Mouse (Mus musculus): ENCODE data around the gene Slc27a2. TPM values are rescaled to one million over a fixed set of nuclear protein-coding genes. Genes with fewer than 3 reads are reported as not detected.

Slc27a2 gene
- polyA plus RNA-seq, 2 experiments = 0.29 to 0.94 TPM

DNA sequence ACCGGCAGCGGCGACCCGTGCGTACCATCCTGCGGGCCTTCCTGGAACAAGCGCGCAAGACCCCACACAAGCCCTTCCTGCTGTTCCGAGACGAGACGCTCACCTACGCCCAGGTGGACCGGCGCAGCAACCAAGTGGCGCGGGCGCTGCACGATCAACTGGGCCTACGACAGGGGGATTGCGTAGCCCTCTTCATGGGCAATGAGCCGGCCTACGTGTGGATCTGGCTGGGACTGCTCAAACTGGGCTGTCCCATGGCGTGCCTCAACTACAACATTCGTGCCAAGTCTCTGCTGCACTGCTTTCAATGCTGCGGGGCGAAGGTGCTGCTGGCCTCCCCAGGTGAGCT, 1.1 kb downstream of the Slc27a2 start:
- 2% methylated on average over 26 of the region's 26 CpGs for WGBS
- DNase-seq (ENCODE audit: low spot score) = no peak
- Histone ChIP-seq H3K27me3 (ENCODE audit: control insufficient read depth, insufficient read depth, low read length) (peaks cover 49% of the 10 kb centered on the region), H3K9ac (ENCODE audit: low read depth, low read length, severe bottlenecking) (peak overlapping the region; percentile 48), H3K27ac (replicated peaks; ENCODE audit: low read depth, low read length) (no peak overlapping the region), H3K9me3 (ENCODE audit: control insufficient read depth, low read length) (no peaks in the 10 kb centered on the region), H3K4me1 (ENCODE audit: control insufficient read depth, insufficient read depth, low read length) (peaks cover 8% of the 10 kb centered on the region; the same call in 1 of the 2 replicates), H3K36me3 (ENCODE audit: control insufficient read depth, insufficient read depth, low read length) (no peaks in the 10 kb centered on the region), H3K4me3 (replicated peaks; ENCODE audit: low read length) (peak overlapping the region; percentile 55), H3K4me2 (replicated peaks; ENCODE audit: low read depth, low read length, severe bottlenecking) (peak overlapping the region; percentile 97)
- ATAC-seq (ENCODE audit: low FRiP score, low read depth) = no peak
- no peak for TF ChIP-seq POLR2A (IDR thresholded peaks at IDR 0.05; ENCODE audit: borderline replicate concordance, extremely low read depth, insufficient read depth, insufficient read length)

DNA sequence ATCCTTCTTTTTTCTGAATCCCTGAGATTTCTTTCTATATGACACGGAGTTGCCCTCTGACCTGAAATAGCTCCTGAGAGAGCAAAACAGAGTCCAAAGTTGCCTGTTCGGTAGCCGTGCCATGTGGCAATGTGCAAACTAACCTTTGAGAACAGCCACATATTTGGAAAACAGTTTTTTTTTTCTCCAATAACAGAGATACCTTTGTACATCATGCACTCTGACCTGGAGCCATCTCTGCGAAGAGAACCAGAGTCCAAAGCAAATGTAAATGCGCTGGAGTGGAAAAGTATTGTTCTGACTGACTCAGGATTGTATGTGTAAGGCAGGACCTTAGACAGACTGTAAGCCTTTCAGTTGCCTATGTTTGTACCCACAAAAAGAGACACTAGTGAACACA, 3.3 kb downstream of the Slc27a2 start:
- H3K9ac ChIP-seq (ENCODE audit: low read depth, low read length, severe bottlenecking) = no peak overlapping the region
- H3K4me2 ChIP-seq (replicated peaks; ENCODE audit: low read depth, low read length, severe bottlenecking) = no peak overlapping the region
- H3K4me1 ChIP-seq (ENCODE audit: control insufficient read depth, insufficient read depth, low read length) = peaks cover 8% of the 10 kb centered on the region; the same call in 1 of the 2 replicates
- no peak overlapping the region for H3K27ac ChIP-seq (replicated peaks; ENCODE audit: low read depth, low read length)
- no peaks in the 10 kb centered on the region for H3K9me3 ChIP-seq (ENCODE audit: control insufficient read depth, low read length)
- ATAC-seq (ENCODE audit: low FRiP score, low read depth) (no peak), DNase-seq (ENCODE audit: low spot score) (no peak)
- peaks cover 44% of the 10 kb centered on the region for H3K27me3 ChIP-seq (ENCODE audit: control insufficient read depth, insufficient read depth, low read length)
- WGBS = 88% methylated on average over 5 of the region's 5 CpGs
- no peak for TF ChIP-seq POLR2A (IDR thresholded peaks at IDR 0.05; ENCODE audit: borderline replicate concordance, extremely low read depth, insufficient read depth, insufficient read length)
- no peak overlapping the region for H3K4me3 ChIP-seq (replicated peaks; ENCODE audit: low read length)
- no peaks in the 10 kb centered on the region for H3K36me3 ChIP-seq (ENCODE audit: control insufficient read depth, insufficient read depth, low read length)

DNA sequence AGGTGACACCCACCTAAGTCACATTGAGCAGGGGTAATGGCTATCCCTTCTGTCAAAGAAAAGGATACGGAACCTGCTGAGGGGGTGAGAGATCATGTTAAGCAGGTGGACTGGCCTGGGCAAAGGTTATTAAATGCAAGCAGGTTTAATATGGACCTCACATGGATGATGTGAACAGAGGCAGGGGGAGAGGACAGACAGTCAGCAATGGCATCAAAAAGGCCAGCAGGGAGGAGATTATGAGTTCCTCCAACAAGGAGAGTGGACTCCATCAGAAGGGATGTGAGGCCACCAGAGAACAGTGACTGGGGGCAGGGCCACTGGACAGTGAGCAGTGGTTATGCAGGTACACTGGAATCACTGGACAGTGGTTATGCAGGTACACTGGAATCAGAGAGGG, 7.9 kb downstream of the Slc27a2 start:
- no peak for ATAC-seq (ENCODE audit: low FRiP score, low read depth)
- peaks cover under 1% of the 10 kb centered on the region; the same call in 1 of the 2 replicates for H3K27me3 ChIP-seq (ENCODE audit: control insufficient read depth, insufficient read depth, low read length)
- H3K9me3 ChIP-seq (ENCODE audit: control insufficient read depth, low read length) = no peaks in the 10 kb centered on the region
- H3K27ac ChIP-seq (replicated peaks; ENCODE audit: low read depth, low read length) = no peak overlapping the region
- no peak overlapping the region for H3K4me3 ChIP-seq (replicated peaks; ENCODE audit: low read length)
- no peak overlapping the region for H3K4me2 ChIP-seq (replicated peaks; ENCODE audit: low read depth, low read length, severe bottlenecking)
- H3K9ac ChIP-seq (ENCODE audit: low read depth, low read length, severe bottlenecking) = no peak overlapping the region
- WGBS = 84% methylated on average over 1 of the region's 1 CpGs
- TF ChIP-seq POLR2A (IDR thresholded peaks at IDR 0.05; ENCODE audit: borderline replicate concordance, extremely low read depth, insufficient read depth, insufficient read length) = no peak
- peaks cover 4% of the 10 kb centered on the region; the same call in 1 of the 2 replicates for H3K4me1 ChIP-seq (ENCODE audit: control insufficient read depth, insufficient read depth, low read length)
- no peaks in the 10 kb centered on the region for H3K36me3 ChIP-seq (ENCODE audit: control insufficient read depth, insufficient read depth, low read length)
- DNase-seq (ENCODE audit: low spot score) = no peak

DNA sequence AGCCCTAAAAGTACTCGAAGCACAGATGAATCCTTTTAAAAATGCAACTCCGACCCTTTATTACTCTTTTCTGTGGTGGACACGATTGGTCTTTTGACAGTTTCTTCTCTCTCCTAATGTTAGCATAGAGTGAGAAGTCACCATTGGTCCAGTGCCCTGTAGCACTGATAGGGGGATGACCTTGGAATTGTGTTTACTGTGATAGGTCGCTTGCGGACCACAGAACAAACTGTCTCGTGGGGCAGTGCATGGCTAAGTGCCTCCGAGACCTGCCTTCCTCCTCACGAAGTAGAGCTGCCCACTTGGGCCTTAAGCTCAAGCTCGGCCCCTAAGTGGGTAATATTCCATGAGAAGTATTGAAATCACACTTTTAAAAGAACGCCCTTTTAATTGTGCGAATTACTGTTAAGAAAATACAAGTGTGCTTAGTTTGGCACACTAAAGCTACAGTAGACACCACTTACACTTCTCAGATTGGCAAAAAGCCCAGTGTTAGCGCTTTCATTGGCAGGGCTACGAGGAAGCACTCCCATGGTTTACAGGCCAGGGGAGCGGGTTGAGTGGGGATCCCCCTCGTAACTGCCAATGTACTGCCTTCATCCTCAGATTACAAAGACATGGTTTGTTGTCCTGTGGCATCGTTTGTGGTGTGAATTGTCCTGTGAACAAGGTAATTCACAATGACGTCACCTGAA, 11.4 kb downstream of the Slc27a2 start:
- WGBS = 51% methylated on average over 17 of the region's 17 CpGs
- no peak overlapping the region for H3K9ac ChIP-seq (ENCODE audit: low read depth, low read length, severe bottlenecking)
- peak; percentile 81 for DNase-seq (ENCODE audit: low spot score)

DNA sequence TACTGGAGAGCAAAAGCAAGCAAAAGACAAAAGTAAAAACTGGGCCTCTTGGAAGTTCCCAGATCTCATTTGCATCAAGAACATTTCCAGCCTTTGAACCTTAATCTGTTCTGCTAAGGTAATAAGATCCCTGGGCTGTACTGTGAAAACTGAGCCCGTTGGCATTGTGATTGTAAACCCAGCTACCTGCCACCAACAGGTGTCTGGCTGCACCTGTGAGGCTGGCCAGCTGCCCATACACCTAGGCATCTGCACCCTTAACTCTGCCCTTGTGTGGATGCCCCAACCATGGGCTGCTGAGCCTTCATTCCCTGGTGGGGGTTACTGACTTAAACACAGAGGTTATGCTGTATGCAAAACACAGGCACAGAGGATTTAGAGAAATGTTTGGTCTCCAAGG, 20.0 kb downstream of the Slc27a2 start:
- ATAC-seq (ENCODE audit: low FRiP score, low read depth) = no peak
- no peak overlapping the region for H3K9ac ChIP-seq (ENCODE audit: low read depth, low read length, severe bottlenecking)
- H3K36me3 ChIP-seq (ENCODE audit: control insufficient read depth, insufficient read depth, low read length) = no peaks in the 10 kb centered on the region
- no peaks in the 10 kb centered on the region for H3K9me3 ChIP-seq (ENCODE audit: control insufficient read depth, low read length)
- no peak overlapping the region for H3K4me3 ChIP-seq (replicated peaks; ENCODE audit: low read length)
- DNase-seq (ENCODE audit: low spot score) = no peak
- H3K27me3 ChIP-seq (ENCODE audit: control insufficient read depth, insufficient read depth, low read length) = no peaks in the 10 kb centered on the region
- 52% methylated on average over 1 of the region's 1 CpGs for WGBS
- peaks cover 7% of the 10 kb centered on the region; the same call in 1 of the 2 replicates for H3K4me1 ChIP-seq (ENCODE audit: control insufficient read depth, insufficient read depth, low read length)
- TF ChIP-seq POLR2A (IDR thresholded peaks at IDR 0.05; ENCODE audit: borderline replicate concordance, extremely low read depth, insufficient read depth, insufficient read length) = no peak
- no peak overlapping the region for H3K4me2 ChIP-seq (replicated peaks; ENCODE audit: low read depth, low read length, severe bottlenecking)
- H3K27ac ChIP-seq (replicated peaks; ENCODE audit: low read depth, low read length) = no peak overlapping the region

More for the DNA sequence above, 11.4 kb downstream of the Slc27a2 start:
- no peaks in the 10 kb centered on the region for H3K9me3 ChIP-seq (ENCODE audit: control insufficient read depth, low read length)
- H3K27ac ChIP-seq (replicated peaks; ENCODE audit: low read depth, low read length) = no peak overlapping the region
- ATAC-seq (ENCODE audit: low FRiP score, low read depth) = peak; percentile 80
- H3K36me3 ChIP-seq (ENCODE audit: control insufficient read depth, insufficient read depth, low read length) = no peaks in the 10 kb centered on the region
- no peak overlapping the region; the same call in 1 of the 2 replicates for H3K4me2 ChIP-seq (replicated peaks; ENCODE audit: low read depth, low read length, severe bottlenecking)
- no peak overlapping the region for H3K4me3 ChIP-seq (replicated peaks; ENCODE audit: low read length)
- TF ChIP-seq POLR2A (IDR thresholded peaks at IDR 0.05; ENCODE audit: borderline replicate concordance, extremely low read depth, insufficient read depth, insufficient read length) = no peak
- H3K4me1 ChIP-seq (ENCODE audit: control insufficient read depth, insufficient read depth, low read length) = peaks cover 4% of the 10 kb centered on the region; the same call in 1 of the 2 replicates
- no peaks in the 10 kb centered on the region for H3K27me3 ChIP-seq (ENCODE audit: control insufficient read depth, insufficient read depth, low read length)
